Mouse (Mus musculus) MEL (cell line): ENCODE measurements around the gene Pid1. TPM values are rescaled to one million over a fixed set of nuclear protein-coding genes. Genes with fewer than 3 reads are reported as not detected.

ENCODE experiments used
- DNase-seq: peaks from one replicate; pipeline ENCODE4 v3.0.0; 2011; ENCODE audit warnings: low read depth, low spot score
- H3K27ac ChIP-seq: 2 replicates; pipeline ENCODE4 v1.5.1; 2012; ENCODE audit warnings: low read depth, mild to moderate bottlenecking, control low read depth, low read length, moderate library complexity; ENCODE audit not compliant: control insufficient read depth
- H3K27me3 ChIP-seq, 2 experiments: fragments of 150-350 bp in 1 of 2; sonication (generic) in 1 of 2; 2 replicates each; pipeline ENCODE4 v1.6.1; 2012; ENCODE audit warnings: low read length in 2 of 2, mild to moderate bottlenecking in 2 of 2, improper control_type of control experiment in 1 of 2, moderate library complexity in 1 of 2; ENCODE audit not compliant: insufficient read depth in 2 of 2, control insufficient read depth in 1 of 2
- H3K36me3 ChIP-seq, 2 experiments: 2 replicates each; pipeline ENCODE4 v1.6.1; 2012 to 2014; ENCODE audit warnings: low read length in 2 of 2, improper control_type of control experiment in 1 of 2, inconsistent platforms in 1 of 2, mild to moderate bottlenecking in 1 of 2; ENCODE audit not compliant: insufficient read depth in 2 of 2, control insufficient read depth in 1 of 2
- H3K4me1 ChIP-seq, 2 experiments: fragments of 150-350 bp in 1 of 2; sonication (generic) in 1 of 2; 2 replicates each; pipeline ENCODE4 v1.6.1; 2012; ENCODE audit warnings: low read length in 2 of 2, improper control_type of control experiment in 1 of 2, mild to moderate bottlenecking in 1 of 2; ENCODE audit not compliant: insufficient read depth in 2 of 2, control insufficient read depth in 1 of 2
- H3K4me3 ChIP-seq, 2 experiments: fragments of 150-350 bp in 1 of 2; sonication (generic) in 1 of 2; 2 replicates each; pipeline ENCODE4 v1.5.1; 2012; ENCODE audit warnings: low read depth in 2 of 2, low read length in 2 of 2, mild to moderate bottlenecking in 2 of 2, moderate library complexity in 2 of 2, control low read depth in 1 of 2, improper control_type of control experiment in 1 of 2; ENCODE audit not compliant: control insufficient read depth in 1 of 2, insufficient read depth in 1 of 2
- H3K79me2 ChIP-seq: 2 replicates; pipeline ENCODE4 v1.6.1; 2012; ENCODE audit warnings: mild to moderate bottlenecking, low read length, moderate library complexity; ENCODE audit not compliant: control insufficient read depth, poor library complexity, insufficient read depth
- H3K9ac ChIP-seq: 2 replicates; pipeline ENCODE4 v1.6.1; 2012; ENCODE audit warnings: low read depth, mild to moderate bottlenecking, control low read depth, low read length, moderate library complexity; ENCODE audit not compliant: control insufficient read depth, poor library complexity, severe bottlenecking
- H3K9me3 ChIP-seq: fragments of 150-350 bp; sonication (generic); replicated peaks from 2 replicates; pipeline ENCODE4 v1.6.1; 2012; ENCODE audit warnings: mild to moderate bottlenecking, low read length, improper control_type of control experiment, moderate library complexity; ENCODE audit not compliant: insufficient read depth
- CHD2 ChIP-seq: IDR thresholded peaks from 2 replicates; pipeline ENCODE4 v1.6.1; 2011; ENCODE audit warnings: low read length, improper control_type of control experiment
- CTCF ChIP-seq, 3 experiments: IDR thresholded peaks in 2 of 3; conservative IDR thresholded peaks in 1 of 3; 2 replicates each; pipeline ENCODE4 v1.5.1; 2011 to 2012; ENCODE audit warnings: low read length in 3 of 3, low read depth in 2 of 3, mild to moderate bottlenecking in 2 of 3, improper control_type of control experiment in 1 of 3, inconsistent platforms in 1 of 3, mixed read lengths in 1 of 3, moderate library complexity in 1 of 3; ENCODE audit not compliant: control insufficient read depth in 1 of 3, insufficient read depth in 1 of 3, poor library complexity in 1 of 3, severe bottlenecking in 1 of 3
- E2F4 ChIP-seq: IDR thresholded peaks from 2 replicates; pipeline ENCODE4 v1.6.1; 2011; ENCODE audit warnings: low read depth, low read length, improper control_type of control experiment, borderline replicate concordance
- EP300 ChIP-seq, 2 experiments: IDR thresholded peaks; 2 replicates each; pipeline ENCODE4 v1.6.1; 2011; ENCODE audit warnings: improper control_type of control experiment in 2 of 2, low read length in 2 of 2, low read depth in 1 of 2, mild to moderate bottlenecking in 1 of 2
- GABPA ChIP-seq: IDR thresholded peaks from 2 replicates; pipeline ENCODE4 v1.6.1; 2012; ENCODE audit warnings: low read depth, mild to moderate bottlenecking, inconsistent platforms, low read length, improper control_type of control experiment, moderate library complexity
- JUND ChIP-seq: IDR thresholded peaks from 2 replicates; pipeline ENCODE4 v1.6.1; 2011; ENCODE audit warnings: low read depth, mild to moderate bottlenecking, improper control_type of control experiment, low read length
- KAT2A ChIP-seq: conservative IDR thresholded peaks from 2 replicates; pipeline ENCODE4 v1.6.1; 2012; ENCODE audit warnings: low read depth, low read length, improper control_type of control experiment, inconsistent platforms
- MAFK ChIP-seq: IDR thresholded peaks from 2 replicates; pipeline ENCODE4 v1.6.1; 2011; ENCODE audit warnings: low read depth, mild to moderate bottlenecking, low read length, improper control_type of control experiment, borderline replicate concordance
- MAZ ChIP-seq: IDR thresholded peaks from 2 replicates; pipeline ENCODE4 v1.6.1; 2012; ENCODE audit warnings: low read depth, mild to moderate bottlenecking, inconsistent platforms, low read length, improper control_type of control experiment
- MEF2A ChIP-seq: IDR thresholded peaks from 2 replicates; pipeline ENCODE4 v1.6.1; 2014; ENCODE audit warnings: low read depth, mild to moderate bottlenecking, inconsistent platforms, low read length, improper control_type of control experiment; ENCODE audit not compliant: poor library complexity, insufficient replicate concordance, severe bottlenecking; ENCODE audit errors: extremely low read depth
- MXI1 ChIP-seq: IDR thresholded peaks from 2 replicates; pipeline ENCODE4 v1.6.1; 2011; ENCODE audit warnings: mild to moderate bottlenecking, low read depth, low read length, improper control_type of control experiment
- NELFE ChIP-seq: IDR thresholded peaks from 2 replicates; pipeline ENCODE4 v1.6.1; 2011; ENCODE audit warnings: low read depth, low read length, improper control_type of control experiment
- NRF1 ChIP-seq: IDR thresholded peaks from 2 replicates; pipeline ENCODE4 v1.6.1; 2014; ENCODE audit warnings: low read depth, mild to moderate bottlenecking, inconsistent platforms, low read length, improper control_type of control experiment, moderate library complexity; ENCODE audit not compliant: poor library complexity, insufficient read depth, severe bottlenecking
- POLR2A ChIP-seq, 2 experiments: IDR thresholded peaks; 2 replicates each; pipeline ENCODE4 v1.6.1; 2011 to 2012; ENCODE audit warnings: low read length in 2 of 2, mild to moderate bottlenecking in 2 of 2, control low read depth in 1 of 2, improper control_type of control experiment in 1 of 2, low read depth in 1 of 2, moderate library complexity in 1 of 2; ENCODE audit not compliant: control insufficient read depth in 1 of 2, insufficient read depth in 1 of 2, poor library complexity in 1 of 2
- POLR2AphosphoS2 ChIP-seq: IDR thresholded peaks from 2 replicates; pipeline ENCODE4 v1.6.1; 2011; ENCODE audit warnings: low read length, improper control_type of control experiment
- POLR2AphosphoS5 ChIP-seq: IDR thresholded peaks from 2 replicates; pipeline ENCODE4 v1.6.1; 2012; ENCODE audit warnings: low read depth, borderline replicate concordance, mild to moderate bottlenecking, inconsistent platforms, low read length, moderate library complexity, mixed read lengths
- RAD21 ChIP-seq: IDR thresholded peaks from 2 replicates; pipeline ENCODE4 v1.6.1; 2011; ENCODE audit warnings: mild to moderate bottlenecking, low read depth, low read length, improper control_type of control experiment
- SIN3A ChIP-seq: IDR thresholded peaks from 2 replicates; pipeline ENCODE4 v1.6.1; 2012; ENCODE audit warnings: low read length, improper control_type of control experiment, inconsistent platforms
- SMC3 ChIP-seq: IDR thresholded peaks from 2 replicates; pipeline ENCODE4 v1.6.1; 2011; ENCODE audit warnings: low read depth, low read length, improper control_type of control experiment
- TAL1 ChIP-seq: IDR thresholded peaks from 2 replicates; pipeline ENCODE4 v1.6.1; 2012; ENCODE audit warnings: mild to moderate bottlenecking, inconsistent platforms, low read length, moderate library complexity, mixed read lengths
- TBP ChIP-seq: IDR thresholded peaks from 2 replicates; pipeline ENCODE4 v1.8.0; 2011; ENCODE audit warnings: low read depth, low read length, improper control_type of control experiment
- USF1 ChIP-seq: IDR thresholded peaks from 2 replicates; pipeline ENCODE4 v1.6.1; 2014; ENCODE audit warnings: low read depth, mild to moderate bottlenecking, inconsistent platforms, low read length, improper control_type of control experiment, moderate library complexity
- USF2 ChIP-seq, 2 experiments: IDR thresholded peaks; 2 replicates each; pipeline ENCODE4 v1.6.1; 2011 to 2012; ENCODE audit warnings: improper control_type of control experiment in 2 of 2, low read length in 2 of 2, borderline replicate concordance in 1 of 2, inconsistent platforms in 1 of 2, low read depth in 1 of 2, mild to moderate bottlenecking in 1 of 2; ENCODE audit not compliant: insufficient read depth in 1 of 2
- ZC3H11A ChIP-seq: IDR thresholded peaks from 2 replicates; pipeline ENCODE4 v1.6.1; 2012; ENCODE audit warnings: low read depth, mild to moderate bottlenecking, inconsistent platforms, low read length, improper control_type of control experiment
- ZKSCAN1 ChIP-seq: IDR thresholded peaks from 2 replicates; pipeline ENCODE4 v1.6.1; 2012; ENCODE audit warnings: low read depth, mild to moderate bottlenecking, inconsistent platforms, low read length, improper control_type of control experiment, moderate library complexity
- ZMIZ1 ChIP-seq: IDR thresholded peaks from 2 replicates; pipeline ENCODE4 v1.6.1; 2012; ENCODE audit warnings: low read depth, mild to moderate bottlenecking, inconsistent platforms, low read length, improper control_type of control experiment, moderate library complexity
- ZNF384 ChIP-seq: IDR thresholded peaks from 2 replicates; pipeline ENCODE4 v1.6.1; 2012; ENCODE audit warnings: low read depth, mild to moderate bottlenecking, inconsistent platforms, low read length, improper control_type of control experiment
- polyA plus RNA-seq, 2 experiments: library from polyadenylated mRNA; stranded (reverse) in 1 of 2; unstranded in 1 of 2; fragments of >175 nt in 1 of 2; fragments of >200 nt in 1 of 2; gene quantifications; 2 replicates each; pipeline versions ENCODE4 v1.2.1 to v1.2.4; 2012; ENCODE audit warnings: low replicate concordance in 2 of 2, low read depth in 1 of 2; ENCODE audit not compliant: insufficient read length in 2 of 2, insufficient read depth in 1 of 2, missing spikeins in 1 of 2
- total RNA-seq: library from RNA; depleted of rRNA; stranded (reverse); fragments of 300-350 nt; gene quantifications from 2 replicates; pipeline ENCODE4 v1.2.3, GENCODE M21; 2012

Gene Pid1
- total and polyA plus RNA-seq, 3 experiments = not detected

DNA sequence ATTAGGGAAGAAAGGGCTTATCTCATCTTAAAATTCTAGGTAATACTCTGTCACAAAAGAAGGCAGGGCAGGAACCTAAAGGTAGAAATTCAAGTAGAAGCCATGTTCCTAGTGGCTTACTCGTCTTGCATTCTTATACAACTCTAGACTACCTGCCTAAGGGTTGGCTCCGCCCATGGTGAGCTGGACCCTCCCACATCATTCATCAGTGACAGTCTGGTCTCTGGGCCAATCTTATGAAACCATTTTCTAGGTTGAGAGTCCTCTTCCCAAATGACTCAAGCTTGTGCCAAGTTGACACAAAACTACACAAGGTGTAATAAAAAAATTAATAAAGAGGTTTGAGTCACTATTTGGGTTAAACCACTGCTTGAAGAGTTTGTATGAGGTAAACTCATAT, 133.5 kb downstream of the Pid1 start:
- Histone ChIP-seq H3K36me3 (no peaks in the 10 kb centered on the region), H3K79me2 (no peaks in the 10 kb centered on the region), H3K9me3 (no peaks in the 10 kb centered on the region), H3K4me1 (no peaks in the 10 kb centered on the region), H3K9ac (no peak overlapping the region), H3K4me3 (no peak overlapping the region), H3K27ac (no peak overlapping the region), H3K27me3 (no peaks in the 10 kb centered on the region)
- TF ChIP-seq RAD21 = no peak
- TF ChIP-seq KAT2A = no peak
- no peak for TF ChIP-seq GABPA
- TF ChIP-seq MXI1 = no peak
- TF ChIP-seq NRF1 = no peak
- no peak for TF ChIP-seq POLR2A (IDR thresholded peaks at IDR 0.05; ENCODE audit: control insufficient read depth in 1 of 2, insufficient read depth in 1 of 2, low read depth in 1 of 2, low read length in 2 of 2, poor library complexity in 1 of 2)
- no peak for TF ChIP-seq NELFE
- TF ChIP-seq E2F4 = no peak
- TF ChIP-seq CHD2 = no peak
- no peak for TF ChIP-seq POLR2AphosphoS2
- no peak for TF ChIP-seq MAFK
- TF ChIP-seq TBP = no peak
- no peak for TF ChIP-seq ZNF384
- TF ChIP-seq MAZ = no peak
- TF ChIP-seq ZC3H11A = no peak
- no peak for TF ChIP-seq SMC3
- no peak for TF ChIP-seq EP300 (IDR thresholded peaks at IDR 0.05; ENCODE audit: low read depth in 1 of 2, low read length in 2 of 2)
- DNase-seq = no peak

- H3K9me3 ChIP-seq = no peaks in the 10 kb centered on the region
- H3K36me3 ChIP-seq = no peaks in the 10 kb centered on the region
- no peaks in the 10 kb centered on the region for H3K79me2 ChIP-seq
- no peak for TF ChIP-seq USF1
- TF ChIP-seq ZNF384 = no peak
- no peak for TF ChIP-seq MXI1
- no peak for TF ChIP-seq ZMIZ1
- TF ChIP-seq USF2 (IDR thresholded peaks at IDR 0.05; ENCODE audit: borderline replicate concordance in 1 of 2, insufficient read depth in 1 of 2, low read depth in 1 of 2, low read length in 2 of 2) = no peak
- TF ChIP-seq JUND = no peak
- TF ChIP-seq TAL1 = no peak
- TF ChIP-seq SMC3 = no peak
- TF ChIP-seq MEF2A = no peak
- no peak for TF ChIP-seq CHD2
- no peak for TF ChIP-seq POLR2AphosphoS5
- no peak for TF ChIP-seq NELFE
- TF ChIP-seq RAD21 = no peak
- TF ChIP-seq CTCF (IDR thresholded peaks at IDR 0.05 in 2 of 3, conservative IDR thresholded peaks at IDR 0.05 in 1 of 3; ENCODE audit: control insufficient read depth in 1 of 3, insufficient read depth in 1 of 3, low read depth in 2 of 3, low read length in 3 of 3, poor library complexity in 1 of 3, severe bottlenecking in 1 of 3) = no peak
- no peak for TF ChIP-seq NRF1
- TF ChIP-seq SIN3A = no peak
- no peak for TF ChIP-seq TBP
- no peak for TF ChIP-seq ZKSCAN1
- no peak for DNase-seq
- H3K4me1 ChIP-seq = no peaks in the 10 kb centered on the region
- no peak overlapping the region for H3K9ac ChIP-seq
- no peaks in the 10 kb centered on the region for H3K27me3 ChIP-seq
- no peak overlapping the region for H3K4me3 ChIP-seq
- no peak overlapping the region for H3K27ac ChIP-seq
These were observed 138.4 kb downstream of the Pid1 start for GRCm38 (mm10) chr1:84225626-84226025.
